Mouse (Mus musculus) kidney, postnatal 0 days (tissue): ENCODE data around the gene Pde4d. TPM values are rescaled to one million over a fixed set of nuclear protein-coding genes. Genes with fewer than 3 reads are reported as not detected.

Experiments used
- ATAC-seq: fragments of 200-750 bp; cut with Nextera tagmentation; replicated peaks from 2 replicates; pipeline ENCODE4 v1.8.0; 2017; ENCODE audit warnings: low read depth, moderate number of reproducible peaks, moderate TSS enrichment, moderate library complexity; ENCODE audit not compliant: low FRiP score
- DNase-seq: peaks from one replicate; pipeline ENCODE4 v3.0.0-alpha.2; 2016; ENCODE audit warnings: low spot score
- H3K27ac ChIP-seq: fragments of 300-500 bp; sonication (generic); 2 replicates; pipeline ENCODE4 v1.5.1; 2014; ENCODE audit warnings: mild to moderate bottlenecking
- H3K27me3 ChIP-seq: fragments of 300-500 bp; sonication (generic); 2 replicates; pipeline ENCODE4 v1.6.1; 2014; ENCODE audit warnings: low read length, mixed read lengths; ENCODE audit not compliant: insufficient read depth
- H3K36me3 ChIP-seq: fragments of 300-500 bp; sonication (generic); 2 replicates; pipeline ENCODE4 v1.6.1; 2014; ENCODE audit warnings: low read length, mixed read lengths; ENCODE audit not compliant: insufficient read depth
- H3K4me1 ChIP-seq: fragments of 300-500 bp; sonication (generic); replicated peaks from 2 replicates; pipeline ENCODE4 v1.6.1; 2014; ENCODE audit warnings: antibody characterized with exemption, low read length, mixed read lengths; ENCODE audit not compliant: insufficient read depth
- H3K4me2 ChIP-seq: fragments of 300-500 bp; sonication (generic); 2 replicates; pipeline ENCODE4 v1.6.1; 2014; ENCODE audit warnings: mild to moderate bottlenecking, low read length, moderate library complexity, mixed read lengths
- H3K4me3 ChIP-seq: fragments of 300-500 bp; sonication (generic); replicated peaks from 2 replicates; pipeline ENCODE4 v1.5.1; 2014; ENCODE audit warnings: low read depth, low read length
- H3K9ac ChIP-seq: fragments of 300-500 bp; sonication (generic); 2 replicates; pipeline ENCODE4 v1.6.1; 2014; ENCODE audit warnings: low read depth, low read length
- H3K9me3 ChIP-seq: fragments of 300-500 bp; sonication (generic); replicated peaks from 2 replicates; pipeline ENCODE4 v1.6.1; 2016; ENCODE audit warnings: low read length, inconsistent platforms, mixed read lengths
- CTCF ChIP-seq: IDR thresholded peaks from 2 replicates; pipeline ENCODE4 v1.5.1; 2016; ENCODE audit warnings: antibody characterized with exemption, low read depth, mild to moderate bottlenecking, moderate library complexity
- WGBS: fragments of 180-500 bp; shearing (Covaris S2); extraction: QIAGEN DNeasy Blood & Tissue Kit; methylation state at CpG from one replicate; pipeline ENCODE4 v1.1.7; 2014; 5-methylcytosine and 5-hydroxymethylcytosine counted together
- polyA plus RNA-seq: library from polyadenylated mRNA; unstranded; fragments of >200 nt; fragmentation: Nextera tagmentation; extraction: Ambion mirVana; gene quantifications from 2 replicates; pipeline ENCODE4 v1.2.1, GENCODE M21; 2015

Gene Pde4d
- polyA plus RNA-seq, 1 experiment from 2014 or later, result 7.1 TPM

- 96% methylated on average over 3 of the region's 3 CpGs for WGBS
- Histone ChIP-seq H3K4me1 (no peaks in the 10 kb centered on the region), H3K9ac (no peak overlapping the region), H3K9me3 (no peaks in the 10 kb centered on the region), H3K4me2 (no peak overlapping the region), H3K27ac (no peak overlapping the region), H3K27me3 (no peaks in the 10 kb centered on the region), H3K4me3 (no peak overlapping the region), H3K36me3 (no peaks in the 10 kb centered on the region)
- no peak for DNase-seq
- no peak for TF ChIP-seq CTCF
- no peak for ATAC-seq
These were observed 37.3 kb downstream of the Pde4d start for GRCm38 (mm10) chr13:108487066-108487465.

GRCm38 (mm10) chr13:108489825-108490224 is 40.1 kb downstream of the Pde4d start:
- Histone ChIP-seq H3K4me2 (no peak overlapping the region), H3K27me3 (no peaks in the 10 kb centered on the region), H3K4me3 (no peak overlapping the region), H3K9me3 (no peaks in the 10 kb centered on the region), H3K9ac (no peak overlapping the region), H3K27ac (no peak overlapping the region), H3K4me1 (no peaks in the 10 kb centered on the region), H3K36me3 (no peaks in the 10 kb centered on the region)
- no peak for TF ChIP-seq CTCF
- DNase-seq (no peak), ATAC-seq (no peak)

GRCm38 (mm10) chr13:108490872-108491271 is 41.1 kb downstream of the Pde4d start:
- ATAC-seq, result no peak
- H3K9ac ChIP-seq, result no peak overlapping the region
- no peak overlapping the region for H3K27ac ChIP-seq
- no peaks in the 10 kb centered on the region for H3K9me3 ChIP-seq
- TF ChIP-seq CTCF, result no peak
- no peaks in the 10 kb centered on the region for H3K4me1 ChIP-seq
- 74% methylated on average over 2 of the region's 2 CpGs for WGBS
- no peak overlapping the region for H3K4me3 ChIP-seq
- H3K36me3 ChIP-seq, result no peaks in the 10 kb centered on the region
- no peaks in the 10 kb centered on the region for H3K27me3 ChIP-seq
- DNase-seq, result peak; percentile 23
- H3K4me2 ChIP-seq, result no peak overlapping the region

- Histone ChIP-seq H3K4me2 (no peak overlapping the region), H3K27ac (no peak overlapping the region), H3K27me3 (no peaks in the 10 kb centered on the region), H3K9me3 (no peaks in the 10 kb centered on the region), H3K4me3 (no peak overlapping the region), H3K9ac (no peak overlapping the region), H3K36me3 (no peaks in the 10 kb centered on the region), H3K4me1 (no peaks in the 10 kb centered on the region)
- ATAC-seq, result no peak
- TF ChIP-seq CTCF, result no peak
- no peak for DNase-seq
These were observed 43.1 kb downstream of the Pde4d start for GRCm38 (mm10) chr13:108492886-108493285.

GRCm38 (mm10) chr13:108494365-108494764 is 44.6 kb downstream of the Pde4d start:
- WGBS, result 73% methylated on average over 2 of the region's 2 CpGs
- Histone ChIP-seq H3K27ac (no peak overlapping the region), H3K4me3 (no peak overlapping the region), H3K27me3 (no peaks in the 10 kb centered on the region), H3K4me2 (no peak overlapping the region), H3K9ac (no peak overlapping the region), H3K36me3 (no peaks in the 10 kb centered on the region), H3K4me1 (no peaks in the 10 kb centered on the region), H3K9me3 (no peaks in the 10 kb centered on the region)
- no peak for ATAC-seq
- no peak for TF ChIP-seq CTCF
- DNase-seq, result no peak

GRCm38 (mm10) chr13:108497768-108498167 is 48.0 kb downstream of the Pde4d start:
- Histone ChIP-seq H3K4me2 (peak overlapping the region; percentile 41; the same call in 1 of the 2 replicates), H3K4me3 (no peak overlapping the region), H3K27me3 (no peaks in the 10 kb centered on the region), H3K9ac (no peak overlapping the region), H3K4me1 (no peaks in the 10 kb centered on the region), H3K9me3 (no peaks in the 10 kb centered on the region), H3K36me3 (no peaks in the 10 kb centered on the region), H3K27ac (no peak overlapping the region)
- no peak for TF ChIP-seq CTCF
- 60% methylated on average over 8 of the region's 8 CpGs for WGBS
- DNase-seq, result peak; percentile 36
- ATAC-seq, result no peak

- ATAC-seq, result peak; percentile 49; the same call in 1 of the 2 replicates
- H3K9me3 ChIP-seq, result no peaks in the 10 kb centered on the region
- no peaks in the 10 kb centered on the region for H3K36me3 ChIP-seq
- WGBS, result 41% methylated on average over 9 of the region's 9 CpGs
- no peak overlapping the region for H3K4me3 ChIP-seq
- H3K4me1 ChIP-seq, result no peaks in the 10 kb centered on the region
- peak; percentile 39 for DNase-seq
- no peaks in the 10 kb centered on the region for H3K27me3 ChIP-seq
- H3K4me2 ChIP-seq, result peak overlapping the region; percentile 41; the same call in 1 of the 2 replicates
- no peak overlapping the region for H3K9ac ChIP-seq
- no peak for TF ChIP-seq CTCF
- H3K27ac ChIP-seq, result no peak overlapping the region; the same call in 1 of the 2 replicates
These were observed 48.5 kb downstream of the Pde4d start for GRCm38 (mm10) chr13:108498247-108498743.
